Mouse (Mus musculus) forebrain, postnatal 0 days (tissue): ENCODE measurements around the gene Suv39h2. TPM values are rescaled to one million over a fixed set of nuclear protein-coding genes. Genes with fewer than 3 reads are reported as not detected.

Experiments used
- ATAC-seq: fragments of 200-750 bp; cut with Nextera tagmentation; 2 replicates; pipeline ENCODE4 v1.8.0; 2017; ENCODE audit warnings: mild to moderate bottlenecking, moderate library complexity
- DNase-seq: peaks from one replicate; pipeline ENCODE4 v3.0.0-alpha.2; 2015
- H3K27ac ChIP-seq: fragments of 300-500 bp; sonication (generic); 2 replicates; pipeline ENCODE4 v1.5.1; 2014; ENCODE audit warnings: low read depth, mild to moderate bottlenecking, antibody characterized with exemption, low read length, moderate library complexity, mixed read lengths
- H3K27me3 ChIP-seq: fragments of 300-500 bp; sonication (generic); 2 replicates; pipeline ENCODE4 v1.6.1; 2014; ENCODE audit warnings: mild to moderate bottlenecking, low read length, mixed read lengths; ENCODE audit not compliant: insufficient read depth
- H3K36me3 ChIP-seq: fragments of 300-500 bp; sonication (generic); 2 replicates; pipeline ENCODE4 v1.6.1; 2014; ENCODE audit warnings: mild to moderate bottlenecking, moderate library complexity; ENCODE audit not compliant: insufficient read depth
- H3K4me1 ChIP-seq: fragments of 300-500 bp; sonication (generic); 2 replicates; pipeline ENCODE4 v1.6.1; 2014; ENCODE audit warnings: antibody characterized with exemption; ENCODE audit not compliant: insufficient read depth
- H3K4me2 ChIP-seq: fragments of 300-500 bp; sonication (generic); 2 replicates; pipeline ENCODE4 v1.6.1; 2014; ENCODE audit warnings: low read depth, mild to moderate bottlenecking, moderate library complexity
- H3K4me3 ChIP-seq: fragments of 300-500 bp; sonication (generic); 2 replicates; pipeline ENCODE4 v1.5.1; 2014; ENCODE audit warnings: low read depth, low read length, mixed read lengths
- H3K9ac ChIP-seq: fragments of 300-500 bp; sonication (generic); 2 replicates; pipeline ENCODE4 v1.6.1; 2014; ENCODE audit warnings: mild to moderate bottlenecking
- H3K9me3 ChIP-seq: fragments of 300-500 bp; sonication (generic); 2 replicates; pipeline ENCODE4 v1.6.1; 2016; ENCODE audit warnings: low read length
- CTCF ChIP-seq: sonication (generic); IDR thresholded peaks from 2 replicates; pipeline ENCODE4 v1.5.1; 2016; ENCODE audit warnings: antibody characterized with exemption, control low read depth, low read depth
- WGBS: fragments of 180-500 bp; shearing (Covaris S2); extraction: QIAGEN DNeasy Blood & Tissue Kit; methylation state at CpG from one replicate; pipeline ENCODE4 v1.1.7; 2014; 5-methylcytosine and 5-hydroxymethylcytosine counted together
- polyA plus RNA-seq: library from polyadenylated mRNA; unstranded; fragments of >200 nt; fragmentation: Nextera tagmentation; extraction: Ambion mirVana; gene quantifications from 2 replicates; pipeline ENCODE4 v1.2.1, GENCODE M21; 2015
- total RNA-seq: library from RNA; depleted of rRNA; stranded (reverse); fragments of >200 nt; gene quantifications from 2 replicates; pipeline ENCODE4 v1.2.3, GENCODE M21; 2014; rRNA removed

The Suv39h2 gene
- total and polyA plus RNA-seq, 2 experiments from 2014 or later = 7.6 to 12.1 TPM

DNA sequence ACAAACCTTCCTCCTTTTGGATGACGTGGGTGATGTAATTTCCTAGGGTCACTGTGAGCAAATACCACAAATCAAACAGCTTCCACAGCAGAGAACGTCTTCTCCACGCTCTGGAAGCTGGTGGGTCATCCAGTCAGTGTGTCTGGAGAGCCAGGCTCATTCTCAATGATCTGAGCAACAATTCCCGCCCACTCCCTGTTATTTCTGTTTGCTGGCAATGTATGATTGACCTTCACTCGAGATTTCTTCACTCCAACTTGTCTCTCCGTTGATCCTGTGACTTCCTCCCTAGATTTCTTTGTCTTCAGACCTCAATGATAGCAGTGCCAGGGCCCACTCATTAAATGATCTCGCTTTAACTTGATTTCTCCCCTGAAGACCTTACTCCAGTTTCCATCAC is 67.1 kb downstream of the Suv39h2 start:
- no peak for DNase-seq
- Histone ChIP-seq H3K36me3 (no peaks in the 10 kb centered on the region), H3K9ac (no peak overlapping the region), H3K4me1 (no peaks in the 10 kb centered on the region), H3K27me3 (no peaks in the 10 kb centered on the region), H3K4me3 (no peak overlapping the region), H3K27ac (no peak overlapping the region), H3K4me2 (no peak overlapping the region), H3K9me3 (no peaks in the 10 kb centered on the region)
- no peak for TF ChIP-seq CTCF
- no peak for ATAC-seq
- WGBS = 87% methylated on average over 7 of the region's 7 CpGs

DNA sequence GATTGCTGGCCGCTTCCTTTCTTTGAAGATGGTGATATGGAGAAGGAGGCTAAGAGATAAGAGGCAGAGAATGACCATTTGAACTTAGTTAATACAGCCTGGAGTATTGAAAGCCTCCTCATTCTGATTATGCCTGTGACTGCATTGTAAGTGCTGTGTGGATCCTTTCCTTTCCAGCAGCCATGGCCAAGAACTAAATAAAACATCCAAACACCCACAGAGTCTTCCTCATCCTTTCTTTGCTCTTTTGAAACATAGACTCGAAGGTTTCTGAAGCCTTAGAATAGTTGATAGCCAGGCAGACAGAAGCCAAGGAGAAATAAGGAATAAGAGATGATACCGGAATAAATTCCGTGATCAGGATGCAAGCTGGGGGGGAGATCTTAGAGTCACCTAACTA is 68.8 kb downstream of the Suv39h2 start:
- ATAC-seq = no peak
- Histone ChIP-seq H3K9ac (no peak overlapping the region), H3K36me3 (no peaks in the 10 kb centered on the region), H3K27me3 (no peaks in the 10 kb centered on the region), H3K27ac (no peak overlapping the region), H3K4me3 (no peak overlapping the region), H3K4me1 (no peaks in the 10 kb centered on the region), H3K4me2 (no peak overlapping the region), H3K9me3 (no peaks in the 10 kb centered on the region)
- no peak for TF ChIP-seq CTCF
- DNase-seq = no peak
- WGBS = 88% methylated on average over 4 of the region's 4 CpGs

Other genes starting within 250 kb of the Suv39h2 start
- 92.8 and 94.0 TPM in 2 replicates for gene Nmt2, start 190.8 kb downstream of the Suv39h2 start, total RNA-seq
- gene Nmt2, start 190.8 kb downstream of the Suv39h2 start, polyA plus RNA-seq = 80.4 and 101 TPM in 2 replicates
- 11.8 and 13.5 TPM in 2 replicates for gene Rpp38, start 142.4 kb downstream of the Suv39h2 start, total RNA-seq
- gene Rpp38, start 142.4 kb downstream of the Suv39h2 start, polyA plus RNA-seq = 9.4 and 9.8 TPM in 2 replicates
- gene Acbd7, start 138.9 kb downstream of the Suv39h2 start, total RNA-seq = 4.1 TPM in 1 of 2 replicates, not detected in the other
- gene Acbd7, start 138.9 kb downstream of the Suv39h2 start, polyA plus RNA-seq = 4.3 and 5.7 TPM in 2 replicates
- not detected in 2 replicates for gene Olah, start 77.8 kb downstream of the Suv39h2 start, total RNA-seq
- gene Olah, start 77.8 kb downstream of the Suv39h2 start, polyA plus RNA-seq = 0.13 TPM in 1 of 2 replicates, not detected in the other
- 6.4 and 13.2 TPM in 2 replicates for gene Meig1, start 52.4 kb downstream of the Suv39h2 start, total RNA-seq
- gene Meig1, start 52.4 kb downstream of the Suv39h2 start, polyA plus RNA-seq = 20.8 and 25.3 TPM in 2 replicates
- gene Dclre1c, start 50.9 kb downstream of the Suv39h2 start, total RNA-seq = 8.6 and 9.5 TPM in 2 replicates
- 4.1 and 6.8 TPM in 2 replicates for gene Dclre1c, start 50.9 kb downstream of the Suv39h2 start, polyA plus RNA-seq
- gene Gm45902, start 37.8 kb upstream of the Suv39h2 start, total RNA-seq = 8.1 and 10.8 TPM in 2 replicates
- 4.8 and 5.3 TPM in 2 replicates for gene Gm45902, start 37.8 kb upstream of the Suv39h2 start, polyA plus RNA-seq
- gene Hspa14, start 37.8 kb upstream of the Suv39h2 start, total RNA-seq = 63.1 and 67.0 TPM in 2 replicates
- gene Hspa14, start 37.8 kb upstream of the Suv39h2 start, polyA plus RNA-seq = 49.1 and 50.9 TPM in 2 replicates
- gene Cdnf, start 38.0 kb upstream of the Suv39h2 start, total RNA-seq = 0.71 and 0.92 TPM in 2 replicates
- gene Cdnf, start 38.0 kb upstream of the Suv39h2 start, polyA plus RNA-seq = 0.16 and 0.35 TPM in 2 replicates
- 60.2 and 63.4 TPM in 2 replicates for gene Fam107b, start 95.5 kb upstream of the Suv39h2 start, total RNA-seq
- 31.2 and 37.1 TPM in 2 replicates for gene Fam107b, start 95.5 kb upstream of the Suv39h2 start, polyA plus RNA-seq